Mouse (Mus musculus) stomach, postnatal 0 days (tissue): Measurements from ENCODE around the gene Nfe2l1. TPM values are rescaled to one million over a fixed set of nuclear protein-coding genes. Genes with fewer than 3 reads are reported as not detected.

ENCODE experiments used
- ATAC-seq: fragments of 200-750 bp; cut with Nextera tagmentation; 2 replicates; pipeline ENCODE4 v1.8.0; 2017; ENCODE audit not compliant: low FRiP score, low TSS enrichment
- DNase-seq: peaks from one replicate; pipeline ENCODE4 v3.0.0-alpha.2; 2016; ENCODE audit warnings: low spot score
- H3K27ac ChIP-seq: fragments of 300-500 bp; sonication (generic); replicated peaks from 2 replicates; pipeline ENCODE4 v1.5.1; 2014; ENCODE audit warnings: mild to moderate bottlenecking, control low read depth
- H3K27me3 ChIP-seq: fragments of 300-500 bp; sonication (generic); 2 replicates; pipeline ENCODE4 v1.6.1; 2014; ENCODE audit warnings: low read length; ENCODE audit not compliant: control insufficient read depth, insufficient read depth
- H3K36me3 ChIP-seq: fragments of 300-500 bp; sonication (generic); 2 replicates; pipeline ENCODE4 v1.6.1; 2014; ENCODE audit warnings: low read length, mixed read lengths; ENCODE audit not compliant: control insufficient read depth, insufficient read depth
- H3K4me1 ChIP-seq: fragments of 300-500 bp; sonication (generic); replicated peaks from 2 replicates; pipeline ENCODE4 v1.6.1; 2014; ENCODE audit warnings: antibody characterized with exemption; ENCODE audit not compliant: control insufficient read depth, insufficient read depth
- H3K4me2 ChIP-seq: fragments of 300-500 bp; sonication (generic); replicated peaks from 2 replicates; pipeline ENCODE4 v1.6.1; 2014; ENCODE audit warnings: low read depth, mild to moderate bottlenecking, control low read depth, moderate library complexity
- H3K4me3 ChIP-seq: fragments of 300-500 bp; sonication (generic); 2 replicates; pipeline ENCODE4 v1.5.1; 2014; ENCODE audit warnings: low read depth, low read length, control low read depth
- H3K9ac ChIP-seq: fragments of 300-500 bp; sonication (generic); 2 replicates; pipeline ENCODE4 v1.6.1; 2014; ENCODE audit warnings: mild to moderate bottlenecking, low read length, control low read depth, mixed read lengths
- H3K9me3 ChIP-seq: fragments of 300-500 bp; sonication (generic); 2 replicates; pipeline ENCODE4 v1.6.1; 2016; ENCODE audit warnings: low read length; ENCODE audit not compliant: control insufficient read depth
- CTCF ChIP-seq: IDR thresholded peaks from 2 replicates; pipeline ENCODE4 v1.5.1; 2016; ENCODE audit warnings: antibody characterized with exemption, low read depth, mild to moderate bottlenecking, moderate library complexity
- EP300 ChIP-seq: optimal IDR thresholded peaks from 2 replicates; pipeline ENCODE3; 2016; ENCODE audit warnings: antibody characterized with exemption
- WGBS: fragments of 180-500 bp; shearing (Covaris S2); extraction: QIAGEN DNeasy Blood & Tissue Kit; methylation state at CpG from one replicate; pipeline ENCODE4 v1.1.7; 2014; 5-methylcytosine and 5-hydroxymethylcytosine counted together
- polyA plus RNA-seq: library from polyadenylated mRNA; unstranded; fragments of >200 nt; fragmentation: Nextera tagmentation; extraction: Ambion mirVana; gene quantifications from 2 replicates; pipeline ENCODE4 v1.2.1, GENCODE M21; 2015

Gene Nfe2l1
- polyA plus RNA-seq, 1 experiment from 2014 or later = 35.6 TPM

- Histone ChIP-seq H3K4me2 (peak overlapping the region; percentile 53), H3K36me3 (no peaks in the 10 kb centered on the region), H3K4me1 (0 out of 2 replicates have a peak, but pooled peaks cover 2% of the 10 kb centered on the region), H3K9ac (no peak overlapping the region), H3K9me3 (no peaks in the 10 kb centered on the region), H3K27me3 (no peaks in the 10 kb centered on the region), H3K27ac (no peak overlapping the region), H3K4me3 (peak overlapping the region; percentile 31; the same call in 1 of the 2 replicates)
- ATAC-seq (no peak), DNase-seq (no peak)
- 27% methylated on average over 4 of the region's 4 CpGs for WGBS
- TF ChIP-seq CTCF (no peak), EP300 (no peak)
Observed at GRCm38 (mm10) chr11:96875270-96875669, 45.5 kb upstream of the Nfe2l1 start.

- 58% methylated on average over 11 of the region's 11 CpGs for WGBS
- Histone ChIP-seq H3K9ac (no peak overlapping the region), H3K36me3 (no peaks in the 10 kb centered on the region), H3K9me3 (no peaks in the 10 kb centered on the region), H3K4me3 (no peak overlapping the region), H3K27me3 (no peaks in the 10 kb centered on the region), H3K4me2 (no peak overlapping the region), H3K4me1 (0 out of 2 replicates have a peak, but pooled peaks cover 2% of the 10 kb centered on the region), H3K27ac (no peak overlapping the region)
- no peak for TF ChIP-seq EP300
- TF ChIP-seq CTCF = no peak
- DNase-seq (no peak), ATAC-seq (no peak)
Observed at GRCm38 (mm10) chr11:96873601-96874140, 43.9 kb upstream of the Nfe2l1 start.

- 19% methylated on average over 24 of the region's 24 CpGs for WGBS
- H3K4me3 ChIP-seq = no peak overlapping the region
- TF ChIP-seq EP300 (no peak), CTCF (no peak)
- peak; percentile 25 for DNase-seq
- 0 out of 2 replicates have a peak, but pooled peaks cover 2% of the 10 kb centered on the region for H3K4me1 ChIP-seq
- H3K27ac ChIP-seq = no peak overlapping the region
- H3K27me3 ChIP-seq = no peaks in the 10 kb centered on the region
- 0 out of 2 replicates have a peak overlapping the region, but pooled peaks have one; percentile 23 for H3K9ac ChIP-seq
- no peaks in the 10 kb centered on the region for H3K36me3 ChIP-seq
- H3K9me3 ChIP-seq = no peaks in the 10 kb centered on the region
- ATAC-seq = no peak
- 0 out of 2 replicates have a peak overlapping the region, but pooled peaks have one; percentile 5 for H3K4me2 ChIP-seq
Observed at GRCm38 (mm10) chr11:96872441-96873379, 42.9 kb upstream of the Nfe2l1 start.

- no peaks in the 10 kb centered on the region for H3K36me3 ChIP-seq
- H3K27ac ChIP-seq = no peak overlapping the region
- no peak overlapping the region for H3K4me3 ChIP-seq
- no peaks in the 10 kb centered on the region for H3K9me3 ChIP-seq
- ATAC-seq (peak; percentile 39; the same call in 1 of the 2 replicates), DNase-seq (peak; percentile 69)
- H3K9ac ChIP-seq = no peak overlapping the region
- 8% methylated on average over 5 of the region's 5 CpGs for WGBS
- H3K4me1 ChIP-seq = no peaks in the 10 kb centered on the region; the same call in 1 of the 2 replicates
- H3K4me2 ChIP-seq = no peak overlapping the region
- no peaks in the 10 kb centered on the region for H3K27me3 ChIP-seq
- TF ChIP-seq CTCF (peak; percentile 95), EP300 (no peak)
Observed at GRCm38 (mm10) chr11:96867149-96867548, 37.4 kb upstream of the Nfe2l1 start.

GRCm38 (mm10) chr11:96863206-96863995, 33.6 kb upstream of the Nfe2l1 start:
- Histone ChIP-seq H3K4me2 (no peak overlapping the region; the same call in 1 of the 2 replicates), H3K9me3 (no peaks in the 10 kb centered on the region), H3K27me3 (no peaks in the 10 kb centered on the region), H3K4me3 (no peak overlapping the region), H3K27ac (0 out of 2 replicates have a peak overlapping the region, but pooled peaks have one; percentile 18), H3K4me1 (peaks cover 3% of the 10 kb centered on the region), H3K9ac (peak overlapping the region; percentile 23; the same call in 1 of the 2 replicates), H3K36me3 (no peaks in the 10 kb centered on the region)
- 26% methylated on average over 26 of the region's 26 CpGs for WGBS
- DNase-seq (peak; percentile 54), ATAC-seq (peak; percentile 24; the same call in 1 of the 2 replicates)
- TF ChIP-seq EP300 = no peak
- TF ChIP-seq CTCF = no peak
